Mouse (Mus musculus) thymus, adult 2 months (tissue): ENCODE data around the gene Fndc10. TPM values are rescaled to one million over a fixed set of nuclear protein-coding genes. Genes with fewer than 3 reads are reported as not detected.

Experiments
- DNase-seq: peaks from one replicate; pipeline ENCODE4 v3.0.0; 2021
- H3K27ac ChIP-seq: fragments of 200-500 bp; 2 replicates; pipeline ENCODE4 v1.5.1; 2012; ENCODE audit warnings: low read length, control low read depth; ENCODE audit not compliant: control insufficient read depth, insufficient read depth
- H3K27me3 ChIP-seq: fragments of 200-500 bp; 2 replicates; pipeline ENCODE4 v1.6.1; 2012; ENCODE audit warnings: mild to moderate bottlenecking, low read length, moderate library complexity, mixed read lengths; ENCODE audit not compliant: control insufficient read depth, insufficient read depth
- H3K36me3 ChIP-seq: fragments of 200-500 bp; 2 replicates; pipeline ENCODE4 v1.6.1; 2012; ENCODE audit warnings: mild to moderate bottlenecking, low read length, moderate library complexity; ENCODE audit not compliant: control insufficient read depth, insufficient read depth
- H3K4me1 ChIP-seq: fragments of 200-500 bp; replicated peaks from 2 replicates; pipeline ENCODE4 v1.6.1; 2012; ENCODE audit warnings: low read length; ENCODE audit not compliant: control insufficient read depth, insufficient read depth
- H3K4me3 ChIP-seq: fragments of 200-500 bp; 2 replicates; pipeline ENCODE4 v1.5.1; 2012; ENCODE audit warnings: mild to moderate bottlenecking, low read length, control low read depth, moderate library complexity; ENCODE audit not compliant: control insufficient read depth, insufficient read depth
- CTCF ChIP-seq: fragments of 200-500 bp; IDR thresholded peaks from 2 replicates; pipeline ENCODE4 v1.5.1; 2012; ENCODE audit warnings: mild to moderate bottlenecking, control low read depth, low read length, moderate library complexity, borderline replicate concordance; ENCODE audit not compliant: control insufficient read depth, poor library complexity, insufficient read depth; ENCODE audit errors: extremely low read depth
- POLR2A ChIP-seq: fragments of 200-500 bp; IDR thresholded peaks from 2 replicates; pipeline ENCODE4 v1.6.1; 2012; ENCODE audit warnings: mild to moderate bottlenecking, low read length, control low read depth, moderate library complexity; ENCODE audit not compliant: control insufficient read depth, poor library complexity, insufficient read depth; ENCODE audit errors: extremely low read depth
- WGBS: fragments of 180-500 bp; shearing (Covaris S2); methylation state at CpG from one replicate; pipeline ENCODE4 v1.1.7; 2018; 5-methylcytosine and 5-hydroxymethylcytosine counted together
- polyA plus RNA-seq: library from polyadenylated mRNA; depleted of rRNA; stranded (reverse); fragments of >200 nt; gene quantifications from 2 replicates; pipeline ENCODE4 v1.2.3, GENCODE M21; 2012

Gene Fndc10
- polyA plus RNA-seq, 1 experiment = 17.4 TPM

GRCm38 (mm10) chr4:155653451-155654182 lies 40.5 kb upstream of the Fndc10 start:
- H3K27ac ChIP-seq = no peak overlapping the region

DNA sequence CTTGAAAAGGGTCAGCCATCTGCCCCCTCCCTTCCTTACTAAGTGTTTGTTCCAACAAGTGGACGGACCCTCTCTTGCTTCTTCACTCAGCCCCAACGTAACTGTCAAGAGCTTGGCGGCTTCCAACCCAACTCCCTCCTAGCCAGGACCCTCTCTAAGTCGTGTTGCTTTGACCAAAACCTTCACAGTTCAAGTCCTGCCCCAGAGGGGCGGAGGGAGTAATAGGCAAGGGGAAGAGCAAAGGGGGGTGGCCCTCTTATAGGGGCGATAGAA lies 40.0 kb upstream of the Fndc10 start:
- peaks cover 24% of the 10 kb centered on the region for H3K4me1 ChIP-seq
- 5% methylated on average over 6 of the region's 6 CpGs for WGBS
- TF ChIP-seq POLR2A (no peak), CTCF (no peak)
- no peak for DNase-seq
- no peak overlapping the region for H3K27ac ChIP-seq
- H3K4me3 ChIP-seq = peak overlapping the region; percentile 34
- peaks cover 18% of the 10 kb centered on the region for H3K27me3 ChIP-seq
- H3K36me3 ChIP-seq = peaks cover 19% of the 10 kb centered on the region

More at GRCm38 (mm10) chr4:155653451-155654182, 40.5 kb upstream of the Fndc10 start:
- 5% methylated on average over 31 of the region's 31 CpGs for WGBS
- Histone ChIP-seq H3K4me1 (peaks cover 24% of the 10 kb centered on the region), H3K36me3 (peaks cover 24% of the 10 kb centered on the region), H3K4me3 (peak overlapping the region; percentile 34), H3K27me3 (peaks cover 18% of the 10 kb centered on the region)
- DNase-seq = no peak
- TF ChIP-seq CTCF (no peak), POLR2A (no peak)

DNA sequence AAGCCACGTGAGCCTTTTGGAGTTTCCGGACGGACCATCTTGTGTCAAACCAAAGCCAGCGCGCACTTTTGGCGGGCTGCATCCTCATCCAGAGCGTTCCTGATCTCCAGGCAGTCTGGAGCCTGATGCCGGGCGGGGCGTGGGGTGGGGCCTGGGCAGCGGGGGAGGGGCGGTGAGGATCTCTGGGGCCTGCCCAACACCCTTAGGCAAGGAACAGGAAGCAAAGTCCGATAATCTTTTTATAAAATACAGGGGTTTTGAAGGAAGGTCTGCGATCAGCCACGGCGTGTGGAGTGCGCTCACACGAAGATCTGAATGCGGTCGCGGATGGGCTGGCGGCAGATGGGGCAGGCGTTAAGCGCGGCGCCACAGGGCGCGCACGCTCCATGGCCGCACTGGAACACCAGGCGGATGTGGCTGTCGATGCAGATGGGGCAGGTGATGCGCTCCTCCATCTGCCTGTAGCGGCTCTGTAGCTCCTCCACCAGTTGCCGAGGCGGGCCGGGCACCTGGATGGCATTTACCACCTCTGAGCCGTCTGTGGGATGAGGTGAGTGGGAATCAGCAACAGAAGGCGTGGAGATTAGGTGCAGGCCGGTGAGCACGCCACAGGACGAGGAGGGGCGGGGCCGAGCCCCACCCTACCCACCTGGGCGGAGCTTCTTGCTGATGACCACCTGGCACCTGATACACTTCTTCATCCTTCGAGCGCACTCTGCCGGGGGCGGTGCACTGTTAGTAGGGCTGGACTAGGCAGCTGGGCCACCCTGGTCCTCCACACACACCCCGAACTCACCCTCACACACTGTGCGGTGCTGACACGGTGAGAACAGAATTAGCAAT lies 39.5 kb upstream of the Fndc10 start:
- H3K4me3 ChIP-seq = peak overlapping the region; percentile 34
- H3K27me3 ChIP-seq = peaks cover 18% of the 10 kb centered on the region
- peaks cover 14% of the 10 kb centered on the region for H3K36me3 ChIP-seq
- peak; percentile 55 for DNase-seq
- no peak overlapping the region for H3K27ac ChIP-seq
- 0 out of 2 replicates have a peak, but pooled peaks have one; percentile 18 for TF ChIP-seq CTCF
- no peak for TF ChIP-seq POLR2A
- peaks cover 24% of the 10 kb centered on the region for H3K4me1 ChIP-seq
- 7% methylated on average over 52 of the region's 52 CpGs for WGBS

- Histone ChIP-seq H3K27me3 (peaks cover 18% of the 10 kb centered on the region), H3K27ac (no peak overlapping the region), H3K4me3 (no peak overlapping the region), H3K36me3 (no peaks in the 10 kb centered on the region), H3K4me1 (peaks cover 24% of the 10 kb centered on the region)
- 98% methylated on average over 13 of the region's 13 CpGs for WGBS
- DNase-seq = no peak
- TF ChIP-seq CTCF (no peak), POLR2A (no peak)
These were observed 37.9 kb upstream of the Fndc10 start for GRCm38 (mm10) chr4:155656214-155656751.

- Histone ChIP-seq H3K27me3 (peaks cover 2% of the 10 kb centered on the region; the same call in 1 of the 2 replicates), H3K4me3 (no peak overlapping the region), H3K4me1 (peaks cover 13% of the 10 kb centered on the region), H3K27ac (no peak overlapping the region), H3K36me3 (no peaks in the 10 kb centered on the region)
- no peak for DNase-seq
- TF ChIP-seq CTCF = no peak
- no peak for TF ChIP-seq POLR2A
- WGBS = 94% methylated on average over 10 of the region's 10 CpGs
These were observed 35.2 kb upstream of the Fndc10 start for GRCm38 (mm10) chr4:155658961-155659360.

GRCm38 (mm10) chr4:155660641-155661040 lies 33.5 kb upstream of the Fndc10 start:
- Histone ChIP-seq H3K36me3 (no peaks in the 10 kb centered on the region), H3K4me3 (no peak overlapping the region), H3K27me3 (no peaks in the 10 kb centered on the region), H3K4me1 (no peaks in the 10 kb centered on the region), H3K27ac (no peak overlapping the region)
- WGBS = 95% methylated on average over 12 of the region's 12 CpGs
- DNase-seq = no peak
- TF ChIP-seq POLR2A (no peak), CTCF (no peak)

DNA sequence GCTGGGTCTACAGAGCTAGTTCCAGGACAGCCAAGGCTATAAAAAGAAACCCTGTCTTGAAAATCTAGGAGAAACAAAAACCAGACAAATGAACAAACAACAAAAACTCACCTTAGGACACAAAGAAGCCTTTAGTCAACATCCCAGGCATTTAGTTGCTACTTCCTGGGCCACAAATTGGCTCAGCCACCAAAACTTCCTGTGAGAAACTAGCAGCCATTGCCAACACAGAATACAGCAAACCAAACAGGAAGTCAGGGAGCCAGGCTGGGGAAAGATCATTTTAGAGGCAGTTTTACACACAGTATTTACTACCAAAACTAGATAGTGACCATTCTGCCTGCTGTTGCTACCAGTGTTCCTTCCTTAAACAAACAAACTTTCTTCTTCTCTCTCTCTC lies 27.2 kb upstream of the Fndc10 start:
- Histone ChIP-seq H3K27me3 (no peaks in the 10 kb centered on the region), H3K4me3 (no peak overlapping the region), H3K36me3 (no peaks in the 10 kb centered on the region), H3K4me1 (peaks cover 5% of the 10 kb centered on the region), H3K27ac (no peak overlapping the region)
- no peak for DNase-seq
- no peak for TF ChIP-seq CTCF
- no peak for TF ChIP-seq POLR2A
